Mouse (Mus musculus): ENCODE data around the gene Kctd15. TPM values are rescaled to one million over a fixed set of nuclear protein-coding genes. Genes with fewer than 3 reads are reported as not detected.
A peak's percentile ranks its signal among the peaks of the same experiment; 100 is the strongest.

Kctd15 gene
- polyA plus RNA-seq, 1 experiment = 29.2 TPM

DNA sequence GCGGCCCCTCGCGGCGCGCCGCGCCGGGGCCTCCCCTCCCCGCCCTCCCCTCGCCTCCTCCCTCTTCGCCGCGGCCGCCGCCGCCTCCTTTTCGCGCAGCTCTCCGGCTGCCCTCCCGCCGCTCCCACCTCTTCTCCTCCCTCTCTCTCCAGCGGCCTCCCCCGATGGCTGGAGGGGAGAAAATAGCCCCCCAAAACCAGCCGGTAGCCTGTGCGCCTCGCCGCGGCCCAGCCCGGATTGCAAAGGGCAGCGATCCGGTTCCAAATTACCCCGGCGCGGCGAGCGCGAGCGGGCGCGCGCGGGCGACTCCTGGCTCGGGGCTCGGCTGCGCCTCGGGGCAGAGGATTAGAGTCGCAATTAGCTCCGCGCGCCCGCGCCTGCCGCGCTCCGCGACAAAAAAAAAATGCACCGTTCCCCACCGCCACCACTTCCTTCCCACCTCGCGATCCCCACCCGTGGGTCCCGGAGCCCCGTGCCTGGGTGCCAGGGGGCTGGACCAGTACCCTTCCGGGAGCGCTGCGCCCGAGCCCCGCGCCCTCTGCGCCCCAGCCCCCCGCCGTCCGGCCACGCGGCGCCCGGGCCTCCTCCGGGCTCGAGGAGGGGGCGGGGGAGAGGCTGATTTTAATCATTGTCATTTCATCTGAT is 2.0 kb downstream of the Kctd15 start:
- peaks cover 17% of the 10 kb centered on the region for H3K27me3 ChIP-seq (ENCODE audit: control insufficient read depth, insufficient read depth, insufficient read length)
- peaks cover 5% of the 10 kb centered on the region for H3K36me3 ChIP-seq (ENCODE audit: control insufficient read depth, insufficient read depth)
- peak overlapping the region; percentile 50 for H3K4me2 ChIP-seq (ENCODE audit: low read depth)
- peaks cover 6% of the 10 kb centered on the region for H3K79me2 ChIP-seq (ENCODE audit: control insufficient read depth, insufficient read depth)
- TF ChIP-seq POLR2AphosphoS2 (IDR thresholded peaks at IDR 0.05; ENCODE audit: insufficient read length, low read depth) = no peak
- peak; percentile 31 for TF ChIP-seq POLR2A (IDR thresholded peaks at IDR 0.05; ENCODE audit: insufficient read length, low read depth)
- peak overlapping the region; percentile 75 for H3K4me3 ChIP-seq
- H3ac ChIP-seq (ENCODE audit: control insufficient read depth, insufficient read length) = peak overlapping the region; percentile 98

DNA sequence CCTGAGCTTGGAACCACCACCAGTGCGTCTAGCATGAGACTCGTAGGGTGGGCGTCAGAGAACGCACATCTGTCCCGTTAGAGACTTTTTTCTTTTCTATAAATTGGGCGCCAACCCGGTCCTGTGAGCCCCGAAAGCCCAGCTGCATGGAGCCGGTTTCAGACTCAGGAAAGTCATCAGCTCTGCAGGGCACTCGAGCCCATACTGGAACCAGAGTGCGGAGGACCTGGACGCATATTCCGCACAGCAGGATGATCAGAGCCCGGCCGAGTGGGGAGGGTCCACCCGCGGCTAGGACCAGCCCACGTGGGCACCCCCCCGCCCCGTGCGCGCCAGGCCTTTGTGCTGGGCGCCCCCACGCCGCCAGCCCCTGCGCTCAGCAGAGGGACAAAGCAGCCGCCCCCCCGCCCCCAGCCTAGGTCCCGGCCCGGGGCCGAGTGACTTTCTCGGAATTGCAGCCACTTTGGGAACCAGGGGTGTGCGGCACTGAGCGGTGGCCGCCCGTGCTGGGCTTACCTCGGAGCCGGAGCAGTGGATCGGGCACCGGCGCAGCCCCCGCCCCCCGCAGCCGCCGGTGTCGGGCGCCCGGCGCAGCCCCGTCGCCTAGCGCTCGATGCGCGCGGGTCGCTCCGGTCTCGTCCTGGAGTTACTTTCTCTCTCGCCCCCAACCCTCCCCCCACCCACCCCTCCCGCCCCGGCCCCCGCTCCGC is 2.6 kb downstream of the Kctd15 start:
- Histone ChIP-seq H3K27me3 (ENCODE audit: control insufficient read depth, insufficient read depth, insufficient read length) (peaks cover 10% of the 10 kb centered on the region), H3K4me3 (peak overlapping the region; percentile 75), H3K4me2 (ENCODE audit: low read depth) (peak overlapping the region; percentile 76), H3K36me3 (ENCODE audit: control insufficient read depth, insufficient read depth) (peaks cover 5% of the 10 kb centered on the region), H3K79me2 (ENCODE audit: control insufficient read depth, insufficient read depth) (peaks cover 6% of the 10 kb centered on the region), H3ac (ENCODE audit: control insufficient read depth, insufficient read length) (peak overlapping the region; percentile 98)
- TF ChIP-seq POLR2A (IDR thresholded peaks at IDR 0.05; ENCODE audit: insufficient read length, low read depth) (peak; percentile 49), SRF (IDR thresholded peaks at IDR 0.05; ENCODE audit: control insufficient read depth, insufficient read length, low read depth) (no peak), TCF3 (IDR thresholded peaks at IDR 0.05; ENCODE audit: insufficient read length, low read depth) (no peak)

- Histone ChIP-seq H3K4me2 (ENCODE audit: low read depth) (peak overlapping the region; percentile 76), H3K36me3 (ENCODE audit: control insufficient read depth, insufficient read depth) (peaks cover 5% of the 10 kb centered on the region), H3K79me2 (ENCODE audit: control insufficient read depth, insufficient read depth) (peaks cover 6% of the 10 kb centered on the region), H3K27me3 (ENCODE audit: control insufficient read depth, insufficient read depth, insufficient read length) (peaks cover 4% of the 10 kb centered on the region), H3K4me3 (peak overlapping the region; percentile 75), H3ac (ENCODE audit: control insufficient read depth, insufficient read length) (peak overlapping the region; percentile 98)
- TF ChIP-seq REST (IDR thresholded peaks at IDR 0.05; ENCODE audit: insufficient read depth, insufficient read length) (no peak), POLR2A (IDR thresholded peaks at IDR 0.05; ENCODE audit: insufficient read length, low read depth) (peak; percentile 44), TCF3 (IDR thresholded peaks at IDR 0.05; ENCODE audit: insufficient read length, low read depth) (no peak), POLR2AphosphoS2 (IDR thresholded peaks at IDR 0.05; ENCODE audit: insufficient read length, low read depth) (peak; percentile 15), MYOG (IDR thresholded peaks at IDR 0.05; ENCODE audit: control insufficient read depth in 1 of 3, insufficient read depth in 1 of 3, insufficient read length in 2 of 3, low read depth in 2 of 3) (peak in 1 of 3 experiments; percentile 21), MYOD1 (IDR thresholded peaks at IDR 0.05; ENCODE audit: control insufficient read depth in 1 of 3, insufficient read length in 2 of 3, low read depth in 2 of 3) (peak in 1 of 3 experiments; percentile 59), E2F4 (IDR thresholded peaks at IDR 0.05; ENCODE audit: insufficient read depth) (no peak)
Measured at GRCm38 (mm10) chr7:34652751-34653502, 3.6 kb downstream of the Kctd15 start.

- peaks cover 6% of the 10 kb centered on the region for H3K79me2 ChIP-seq (ENCODE audit: control insufficient read depth, insufficient read depth)
- H3K27me3 ChIP-seq (ENCODE audit: control insufficient read depth, insufficient read depth, insufficient read length) = no peaks in the 10 kb centered on the region
- no peak for TF ChIP-seq MAX (IDR thresholded peaks at IDR 0.05; ENCODE audit: low read depth)
- no peak for TF ChIP-seq REST (IDR thresholded peaks at IDR 0.05; ENCODE audit: insufficient read depth, insufficient read length)
- TF ChIP-seq POLR2A (IDR thresholded peaks at IDR 0.05; ENCODE audit: insufficient read length, low read depth) = no peak
- TF ChIP-seq MYOD1 (IDR thresholded peaks at IDR 0.05; ENCODE audit: control insufficient read depth in 1 of 3, insufficient read length in 2 of 3, low read depth in 2 of 3) = no peak
- TF ChIP-seq TCF3 (IDR thresholded peaks at IDR 0.05; ENCODE audit: insufficient read length, low read depth) = no peak
- no peak for TF ChIP-seq TCF12 (IDR thresholded peaks at IDR 0.05; ENCODE audit: insufficient read depth, poor library complexity, severe bottlenecking)
- no peak for TF ChIP-seq USF1 (IDR thresholded peaks at IDR 0.05; ENCODE audit: low read depth)
- TF ChIP-seq E2F4 (IDR thresholded peaks at IDR 0.05; ENCODE audit: insufficient read depth) = no peak
- no peak for TF ChIP-seq CEBPB (IDR thresholded peaks at IDR 0.05; ENCODE audit: insufficient read depth, poor library complexity, severe bottlenecking)
- TF ChIP-seq MYOG (IDR thresholded peaks at IDR 0.05; ENCODE audit: control insufficient read depth in 1 of 3, insufficient read depth in 1 of 3, insufficient read length in 2 of 3, low read depth in 2 of 3) = no peak
- TF ChIP-seq POLR2AphosphoS2 (IDR thresholded peaks at IDR 0.05; ENCODE audit: insufficient read length, low read depth) = no peak
- TF ChIP-seq SRF (IDR thresholded peaks at IDR 0.05; ENCODE audit: control insufficient read depth, insufficient read length, low read depth) = no peak
- H3ac ChIP-seq (ENCODE audit: control insufficient read depth, insufficient read length) = no peak overlapping the region
- peaks cover 10% of the 10 kb centered on the region for H3K36me3 ChIP-seq (ENCODE audit: control insufficient read depth, insufficient read depth)
- H3K4me2 ChIP-seq (ENCODE audit: low read depth) = no peak overlapping the region
- no peak overlapping the region for H3K4me3 ChIP-seq
Measured at GRCm38 (mm10) chr7:34651381-34651780, 5.2 kb downstream of the Kctd15 start.

DNA sequence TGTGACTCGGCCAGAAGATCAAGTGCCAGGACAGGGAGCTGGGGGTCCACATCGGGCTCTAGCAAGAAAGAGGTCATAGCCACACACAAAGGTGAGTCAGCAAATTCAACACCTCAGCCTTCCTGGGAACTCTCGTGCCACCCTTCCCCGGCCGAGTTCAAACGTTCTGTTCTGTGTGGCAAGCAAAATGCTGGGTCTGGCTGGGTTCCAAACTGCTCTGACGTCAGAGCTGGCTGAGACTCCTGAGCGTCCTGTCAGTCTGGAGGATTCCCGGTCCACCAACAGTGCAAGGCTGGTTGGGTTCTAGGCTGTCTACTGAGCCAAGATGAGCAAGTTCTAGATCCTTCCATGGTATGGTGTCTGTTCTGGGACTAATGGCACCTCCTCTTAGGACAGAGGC is 9.5 kb downstream of the Kctd15 start:
- H3K27me3 ChIP-seq (ENCODE audit: control insufficient read depth, insufficient read depth, insufficient read length) = no peaks in the 10 kb centered on the region
- TF ChIP-seq TCF12 (IDR thresholded peaks at IDR 0.05; ENCODE audit: insufficient read depth, poor library complexity, severe bottlenecking) (no peak), POLR2AphosphoS2 (IDR thresholded peaks at IDR 0.05; ENCODE audit: insufficient read length, low read depth) (no peak), MYOD1 (IDR thresholded peaks at IDR 0.05; ENCODE audit: control insufficient read depth in 1 of 3, insufficient read length in 2 of 3, low read depth in 2 of 3) (no peak), SRF (IDR thresholded peaks at IDR 0.05; ENCODE audit: control insufficient read depth, insufficient read length, low read depth) (no peak), CEBPB (IDR thresholded peaks at IDR 0.05; ENCODE audit: insufficient read depth, poor library complexity, severe bottlenecking) (no peak)
- peaks cover 17% of the 10 kb centered on the region for H3K36me3 ChIP-seq (ENCODE audit: control insufficient read depth, insufficient read depth)
- H3ac ChIP-seq (ENCODE audit: control insufficient read depth, insufficient read length) = no peak overlapping the region
- H3K4me3 ChIP-seq = no peak overlapping the region
- H3K79me2 ChIP-seq (ENCODE audit: control insufficient read depth, insufficient read depth) = no peaks in the 10 kb centered on the region
- H3K4me2 ChIP-seq (ENCODE audit: low read depth) = no peak overlapping the region

Measured in myocyte (in vitro differentiated cells).